Mouse (Mus musculus) c-Kit-positive CD71-positive TER-119-negative erythroid progenitor cells, embryonic 14.5 days (primary cell): ENCODE data around the gene Akap1.

ENCODE experiments used
- DNase-seq: peaks from one replicate; pipeline ENCODE4 v3.0.0-alpha.2; 2013; ENCODE audit warnings: low read depth

Gene Akap1

DNA sequence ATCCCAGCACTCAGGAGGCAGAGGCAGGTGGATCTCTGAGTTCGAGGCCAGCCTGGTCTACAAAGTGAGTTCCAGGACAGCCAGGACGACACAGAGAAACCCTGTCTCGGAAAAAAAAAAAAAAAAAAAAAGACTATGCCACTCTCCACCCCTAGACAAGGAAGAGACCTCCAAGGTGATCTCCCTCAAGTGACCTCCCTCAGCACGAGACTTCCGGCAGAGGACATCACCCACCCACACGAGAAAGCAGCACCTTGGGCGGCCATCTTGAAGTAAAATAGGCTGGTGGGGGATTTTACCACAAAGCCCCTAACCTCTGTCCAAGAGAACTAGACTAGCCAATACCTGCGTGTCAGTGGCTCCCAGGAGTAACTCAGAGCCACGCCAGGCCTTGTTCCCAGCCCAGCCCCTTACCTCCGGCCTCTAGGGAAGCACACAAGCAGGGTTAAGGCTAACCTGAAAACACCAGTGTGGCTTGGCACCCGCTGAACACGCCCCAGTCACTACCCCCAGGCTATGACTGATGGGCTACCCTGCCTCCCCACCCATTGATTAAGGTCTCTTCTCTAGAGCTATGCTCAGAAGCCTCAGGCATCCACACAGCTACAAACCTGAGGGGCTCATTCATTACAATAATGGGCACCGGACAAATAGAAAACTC is 21.9 kb downstream of the Akap1 start:
- no peak for DNase-seq

DNA sequence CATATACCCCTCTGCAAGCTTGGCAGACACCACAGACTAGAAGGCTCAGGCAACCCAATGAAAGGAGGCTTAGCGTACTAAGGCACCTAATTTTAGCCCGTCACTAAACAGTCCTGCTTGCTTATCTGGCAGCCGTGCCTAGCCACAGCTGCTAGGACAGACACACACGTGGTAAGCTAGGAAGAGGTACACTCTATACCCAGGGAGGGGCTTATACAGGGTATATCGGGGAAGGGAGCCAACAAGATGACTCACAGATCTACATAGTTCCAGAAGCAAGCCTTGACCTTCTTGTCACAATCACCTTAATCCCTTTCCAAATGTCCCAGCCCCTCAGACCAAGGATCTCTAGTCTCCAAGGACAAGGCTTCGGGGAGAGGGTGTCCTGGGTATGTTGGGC is 23.0 kb downstream of the Akap1 start:
- DNase-seq = no peak

DNA sequence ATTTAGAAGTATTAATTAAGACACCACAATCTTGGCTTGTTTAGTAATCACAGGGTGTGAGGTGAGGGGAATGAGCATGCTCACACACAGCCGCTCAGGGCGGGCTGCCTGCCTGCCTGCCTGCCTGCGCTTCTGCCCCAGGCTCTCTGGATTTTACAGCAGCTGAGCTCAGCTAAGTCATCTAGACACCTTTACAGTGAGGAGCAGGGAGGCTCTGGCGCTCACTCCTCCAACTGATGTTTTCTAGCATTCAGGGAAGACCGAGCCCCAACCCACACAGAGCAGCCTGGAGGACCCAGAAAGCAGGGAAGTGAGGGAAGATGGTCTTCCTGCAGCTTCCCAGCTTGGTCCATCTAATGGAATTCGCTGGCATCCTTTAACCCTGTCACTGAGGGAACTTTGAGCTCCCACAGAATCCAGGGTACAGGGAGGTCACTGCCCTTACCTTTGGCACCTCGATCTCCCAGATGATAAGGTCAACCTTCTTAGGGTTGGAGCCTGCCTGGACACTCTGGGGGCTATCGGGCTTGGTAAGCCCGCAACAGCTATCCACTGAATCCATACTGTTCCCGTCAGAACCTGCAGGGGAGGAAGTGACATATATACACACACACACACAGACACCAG is 23.5 kb downstream of the Akap1 start:
- no peak for DNase-seq

DNA sequence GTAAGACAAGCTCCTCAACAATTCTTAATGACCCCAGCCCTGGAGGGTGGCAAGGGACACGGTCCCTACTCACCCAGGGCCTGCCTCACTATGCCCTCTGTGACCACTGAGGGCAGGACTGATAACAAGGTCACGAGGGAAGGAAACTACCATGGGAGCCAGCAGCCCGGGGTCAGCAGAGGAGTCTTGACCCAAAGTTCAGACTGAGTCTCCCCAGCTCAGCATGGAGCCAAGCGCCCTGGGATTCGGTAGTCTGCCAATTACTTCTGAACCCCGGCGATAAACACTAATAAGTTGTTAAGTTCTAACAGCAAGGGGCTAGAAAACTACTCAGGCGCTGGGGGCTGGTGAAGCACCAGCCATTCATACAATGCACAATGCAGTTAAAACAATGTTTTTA is 24.1 kb downstream of the Akap1 start:
- DNase-seq = no peak

DNA sequence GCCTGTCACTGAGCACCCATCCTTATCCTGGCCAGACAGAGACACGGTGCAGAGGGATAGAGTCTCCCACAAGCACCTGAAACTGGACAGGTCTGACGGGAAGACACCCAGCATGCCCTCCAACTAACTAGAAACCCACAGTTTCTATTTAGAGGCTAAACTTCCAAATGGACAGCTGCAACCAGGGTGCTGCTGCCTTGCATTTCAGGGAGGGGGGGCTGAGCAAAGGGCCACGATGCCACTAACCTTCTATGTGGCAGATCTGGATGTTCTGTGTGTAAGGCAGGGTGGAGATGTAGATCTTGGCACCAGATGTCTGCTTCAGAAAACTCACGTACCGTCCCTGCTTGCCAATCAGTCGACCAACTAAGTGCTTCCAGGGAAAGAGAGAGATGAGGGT is 25.0 kb downstream of the Akap1 start:
- DNase-seq = no peak

DNA sequence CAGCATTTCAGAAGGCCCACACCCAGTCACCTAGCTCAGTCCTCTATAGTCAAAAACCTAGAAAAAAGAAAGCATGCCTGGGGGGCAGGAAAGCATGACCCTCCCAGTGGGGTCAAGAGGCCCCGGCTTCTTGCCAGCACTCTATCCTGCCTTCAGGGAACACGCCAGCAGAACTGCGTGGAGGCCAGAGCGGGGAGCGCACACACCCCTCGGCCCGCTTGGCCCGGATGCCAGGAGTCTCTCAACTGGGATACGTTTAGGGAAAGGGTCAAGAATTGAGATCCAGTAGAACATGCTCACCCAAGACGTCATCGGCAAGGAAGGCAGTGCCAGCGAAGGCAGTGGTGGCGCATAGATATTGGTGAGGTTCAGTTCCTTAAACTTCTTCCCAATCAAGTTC is 25.8 kb downstream of the Akap1 start:
- no peak for DNase-seq

DNA sequence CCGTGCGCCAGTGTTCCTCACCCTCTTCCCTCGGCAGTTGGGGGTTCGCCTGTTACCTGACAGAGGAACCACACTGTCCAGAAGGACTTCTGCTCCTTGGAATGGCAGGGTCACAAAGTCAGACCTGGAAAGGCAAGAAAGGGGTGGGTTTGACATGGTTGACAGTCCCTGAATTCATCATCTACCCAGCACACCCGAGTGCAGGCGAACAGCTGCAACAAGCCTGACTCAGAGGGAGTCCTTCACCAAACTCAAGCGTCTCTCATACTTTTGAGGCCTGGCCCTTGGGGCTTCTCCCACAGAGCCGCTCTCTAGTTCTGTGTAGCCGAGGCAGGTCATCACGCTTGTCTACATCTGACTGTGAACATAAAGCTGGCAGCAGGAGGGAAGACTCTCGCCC is 29.8 kb downstream of the Akap1 start:
- no peak for DNase-seq

DNA sequence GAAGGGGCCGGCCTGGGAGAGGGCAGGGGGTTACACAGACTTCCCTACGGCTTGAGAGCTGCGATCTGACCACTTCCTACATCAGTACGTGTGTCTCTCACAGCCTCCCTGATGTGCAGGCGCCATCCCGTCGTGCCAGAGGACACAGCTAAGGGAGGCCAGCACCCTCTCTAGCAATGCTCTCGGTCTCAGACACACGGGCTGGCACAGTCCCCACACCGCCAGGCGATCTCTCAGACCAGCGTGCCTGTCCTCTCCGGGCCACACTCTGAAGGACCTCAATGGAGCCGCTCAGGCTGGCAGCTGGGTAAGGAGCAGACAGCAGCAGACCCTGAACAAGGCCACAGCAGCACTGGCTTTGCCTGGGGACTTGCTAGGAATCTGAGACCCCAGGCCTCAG is 30.3 kb downstream of the Akap1 start:
- DNase-seq = no peak

DNA sequence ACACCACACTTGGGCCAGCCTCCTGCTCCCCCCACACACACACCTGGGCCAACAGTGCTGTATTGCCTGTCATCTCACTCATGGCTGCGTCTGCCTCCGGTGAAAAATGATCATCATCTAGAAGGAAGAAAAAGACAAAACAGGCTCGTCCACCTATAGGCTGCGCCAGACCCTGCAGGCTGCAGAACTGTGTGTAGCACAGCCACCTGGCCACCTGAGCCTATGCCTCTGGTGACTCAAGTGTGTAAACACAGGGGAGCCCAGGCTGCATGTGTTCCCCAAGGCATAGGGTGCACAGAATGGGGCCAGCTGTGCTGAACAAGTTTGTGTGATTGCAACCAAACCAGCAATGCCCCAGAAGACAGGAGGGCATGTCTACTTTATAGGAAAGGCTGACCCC is 31.3 kb downstream of the Akap1 start:
- DNase-seq = no peak

DNA sequence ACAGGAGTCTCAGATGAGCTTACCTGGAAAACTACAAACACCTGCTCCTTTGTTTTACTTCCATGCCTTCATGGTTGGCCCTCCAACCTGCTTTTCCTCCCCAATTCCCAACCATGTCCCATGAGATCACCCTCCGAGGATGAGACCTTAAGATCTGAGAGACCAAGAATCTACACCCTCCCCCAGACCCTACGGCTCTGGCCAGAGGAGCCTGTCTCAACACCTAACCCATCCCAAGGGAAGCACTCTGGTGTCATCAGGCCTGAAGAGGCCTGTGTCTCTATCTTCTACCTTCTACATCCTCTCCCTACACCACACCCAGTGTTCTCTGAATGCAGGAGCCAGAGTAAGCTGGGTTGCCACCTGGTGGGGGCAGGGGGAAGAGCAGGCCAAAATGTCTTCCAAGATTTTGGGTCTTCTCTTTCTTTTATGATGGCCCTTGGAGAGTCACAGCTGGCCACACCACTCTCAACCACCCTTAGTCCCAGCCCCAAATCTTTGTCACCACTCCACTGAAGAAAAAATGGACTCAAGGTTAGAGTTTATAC is 34.1 kb downstream of the Akap1 start:
- peak; percentile 42 for DNase-seq

DNA sequence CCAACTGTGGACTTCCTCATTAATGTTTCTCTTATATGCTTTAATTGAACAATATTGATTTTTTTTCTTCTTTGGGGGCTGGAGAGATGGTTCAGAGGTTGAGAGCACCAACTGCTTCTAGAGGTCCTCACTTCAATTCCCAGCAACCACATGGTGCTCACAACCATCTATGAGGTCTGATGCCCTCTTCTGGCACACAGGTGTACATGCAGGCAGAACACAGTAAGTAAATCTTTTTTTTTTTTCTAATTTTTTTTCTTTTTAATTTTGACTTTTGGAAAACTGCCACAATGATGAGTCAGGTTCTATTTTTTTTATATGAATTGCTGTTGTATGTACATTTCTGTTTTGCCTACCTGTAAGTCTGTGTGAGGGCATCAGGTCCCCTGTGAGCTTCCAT is 35.9 kb downstream of the Akap1 start:
- no peak for DNase-seq

DNA sequence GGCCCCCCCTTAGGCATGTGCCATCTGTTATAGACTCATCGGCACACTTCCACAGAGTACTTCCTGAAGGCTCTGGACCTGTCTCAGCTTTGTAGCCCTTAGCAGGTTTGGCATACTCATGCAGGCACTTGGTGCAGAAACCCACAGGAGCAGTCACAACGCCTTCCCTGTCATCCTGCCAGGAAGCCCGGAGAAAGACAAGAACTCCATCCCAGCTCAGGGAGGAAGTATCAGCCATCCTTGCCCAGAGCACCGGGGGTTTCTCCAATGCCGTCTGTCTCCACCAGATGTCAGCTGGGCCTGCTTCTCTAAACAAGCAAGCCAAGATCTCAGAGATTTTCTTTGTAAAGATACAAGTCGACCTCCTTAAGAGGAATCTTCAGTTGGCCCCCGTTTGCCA is 38.5 kb downstream of the Akap1 start:
- no peak for DNase-seq

DNA sequence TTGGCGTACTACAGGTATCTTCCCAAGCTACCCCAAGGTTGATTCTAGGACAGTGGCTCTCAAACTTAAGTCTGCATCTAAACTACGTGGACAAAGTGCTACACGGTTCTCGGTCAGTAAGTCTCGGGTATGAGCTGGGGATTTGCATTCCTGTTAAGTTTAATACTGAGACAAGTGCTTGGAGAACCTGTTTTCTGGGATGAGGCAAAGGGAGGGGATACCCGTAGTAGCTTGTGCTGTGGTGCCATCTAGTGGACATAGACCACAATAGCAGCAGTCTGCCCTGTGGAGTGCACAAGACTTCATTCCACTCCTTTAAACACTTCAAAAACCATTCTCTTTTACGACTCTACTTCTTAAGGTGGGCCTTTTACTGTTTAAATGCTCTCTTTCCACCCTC is 41.4 kb downstream of the Akap1 start:
- peak; percentile 50 for DNase-seq

DNA sequence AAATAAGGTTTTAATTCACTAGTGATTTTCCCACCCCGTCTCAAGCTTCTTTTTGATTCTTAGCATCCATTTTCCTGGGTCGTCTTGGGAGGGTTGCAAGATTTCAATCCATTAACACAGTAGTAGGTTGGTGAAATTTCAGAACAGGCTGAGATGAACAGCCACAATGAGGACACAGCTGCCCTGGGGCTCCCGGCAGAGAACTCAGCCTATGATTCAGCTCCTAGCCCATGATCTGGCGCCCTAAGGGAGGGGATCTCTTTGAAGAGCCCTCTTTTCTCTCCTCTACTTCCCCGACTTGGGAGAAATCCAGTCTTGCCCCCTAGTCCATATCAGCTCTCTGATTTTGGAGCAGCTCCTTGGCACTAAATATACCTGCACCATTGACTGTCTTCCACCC is 41.9 kb downstream of the Akap1 start:
- no peak for DNase-seq

DNA sequence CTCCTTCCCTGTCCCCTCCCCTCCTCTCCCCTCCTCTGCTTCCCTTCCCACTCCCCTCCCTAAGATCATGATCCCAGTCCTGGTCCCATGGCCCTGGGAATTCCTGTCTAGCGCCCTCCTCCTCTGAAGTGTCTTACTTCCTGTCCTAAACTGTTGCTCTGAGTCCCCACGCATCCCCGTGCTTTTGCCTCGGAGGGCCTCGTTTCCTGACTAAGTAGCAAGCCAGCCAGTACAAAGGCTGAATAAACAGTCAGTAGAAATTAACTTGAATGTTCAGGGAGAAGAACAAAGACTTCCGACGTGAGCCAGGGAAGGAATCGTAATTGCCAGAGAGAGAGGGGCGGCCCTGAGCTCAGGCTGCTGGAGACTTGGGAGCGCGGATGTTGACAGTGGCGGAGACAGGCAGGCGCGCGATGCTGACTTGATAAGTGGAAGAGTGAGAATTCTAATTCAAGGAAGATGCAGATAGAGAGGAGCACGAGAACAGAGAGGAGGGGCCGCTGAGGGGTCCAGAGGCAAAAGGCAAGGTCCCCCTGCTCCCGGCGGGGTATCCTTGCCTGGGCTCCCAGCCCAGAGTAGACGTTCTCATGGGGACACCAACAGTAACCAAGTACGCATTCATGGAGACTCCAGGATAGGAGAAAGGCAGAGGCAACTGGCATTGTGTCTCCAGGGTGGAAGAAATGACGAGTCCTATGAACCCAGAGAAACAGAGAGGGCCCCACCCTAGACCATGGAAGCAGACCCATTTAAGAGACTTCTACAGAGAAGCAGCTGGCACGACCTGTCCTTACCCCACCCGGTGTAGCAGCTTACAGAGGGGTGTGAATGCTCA is 43.4 kb downstream of the Akap1 start:
- DNase-seq = no peak

DNA sequence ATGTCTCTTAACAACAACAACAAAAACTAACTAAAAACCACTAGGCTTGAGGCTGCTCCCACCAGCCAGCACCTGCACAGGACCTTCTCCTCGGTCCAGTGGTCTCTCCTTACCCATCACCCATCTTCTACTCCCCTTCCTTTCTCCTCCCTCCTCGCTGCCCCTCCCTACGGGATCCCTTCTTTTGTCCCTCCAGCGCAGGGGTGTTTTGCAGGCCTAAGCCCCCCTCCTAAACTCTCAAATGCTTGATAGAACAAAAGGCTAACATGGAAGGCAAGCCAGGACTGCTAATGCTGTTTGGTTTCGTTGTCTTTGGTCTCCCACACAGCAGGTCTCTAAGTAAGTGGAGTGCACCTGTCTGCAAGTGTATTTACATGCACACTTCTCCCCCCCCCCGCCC is 44.1 kb downstream of the Akap1 start:
- no peak for DNase-seq

DNA sequence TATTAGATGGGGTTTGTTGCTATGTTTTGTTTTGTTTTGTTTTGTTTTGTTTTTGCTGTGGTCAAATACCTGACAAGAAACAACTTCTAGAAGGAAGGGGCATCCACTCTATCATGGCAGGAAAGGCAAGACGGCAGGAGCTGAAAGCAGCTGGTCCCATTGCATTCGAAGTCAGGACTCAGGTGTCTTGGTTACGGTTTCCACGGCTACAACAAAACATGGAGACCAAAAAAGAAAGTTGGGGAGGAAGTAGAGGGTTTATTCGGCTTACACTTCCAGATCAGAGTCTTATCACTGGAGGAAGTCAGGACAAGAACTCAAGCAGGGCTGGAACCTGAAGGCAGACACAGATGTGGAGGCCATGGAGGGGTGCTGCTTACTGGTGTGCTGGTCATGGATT is 47.3 kb downstream of the Akap1 start:
- DNase-seq = no peak

DNA sequence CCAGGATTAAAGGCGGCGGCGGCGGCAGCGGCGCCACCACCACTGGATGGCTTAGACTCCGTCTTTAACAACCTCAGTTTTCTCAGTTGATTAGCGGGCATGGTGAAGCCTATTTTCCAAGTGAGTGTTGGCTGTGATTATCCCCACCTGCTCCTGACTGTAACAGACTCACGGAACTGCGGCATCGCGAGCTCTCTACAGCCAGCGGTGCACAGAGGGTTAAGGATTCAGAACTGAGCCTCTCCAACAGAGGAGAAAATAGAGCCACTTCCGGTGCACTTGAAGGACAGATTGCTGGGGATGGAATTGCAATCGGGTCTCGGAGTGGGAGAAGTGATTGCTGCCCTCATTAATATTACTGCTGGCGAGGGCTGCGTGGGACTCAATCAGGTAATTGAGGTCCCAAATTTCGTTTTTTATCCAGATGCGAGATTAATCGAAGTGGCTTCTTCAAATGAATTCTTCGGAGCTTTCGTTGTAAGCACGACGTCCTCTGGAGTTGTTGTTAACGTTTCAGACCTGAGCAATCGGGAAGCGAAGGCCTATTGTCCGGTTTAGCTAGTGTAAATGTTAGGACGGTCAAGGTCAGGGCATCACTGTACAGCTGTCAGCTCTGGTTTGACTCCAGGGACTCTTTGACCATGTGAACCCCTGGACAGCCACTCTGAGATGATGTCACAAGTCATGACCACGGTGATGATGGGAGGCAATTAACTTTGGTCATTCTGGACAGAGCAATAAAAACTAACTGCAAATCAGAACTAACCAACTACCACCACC is 61.0 kb downstream of the Akap1 start:
- DNase-seq = no peak

DNA sequence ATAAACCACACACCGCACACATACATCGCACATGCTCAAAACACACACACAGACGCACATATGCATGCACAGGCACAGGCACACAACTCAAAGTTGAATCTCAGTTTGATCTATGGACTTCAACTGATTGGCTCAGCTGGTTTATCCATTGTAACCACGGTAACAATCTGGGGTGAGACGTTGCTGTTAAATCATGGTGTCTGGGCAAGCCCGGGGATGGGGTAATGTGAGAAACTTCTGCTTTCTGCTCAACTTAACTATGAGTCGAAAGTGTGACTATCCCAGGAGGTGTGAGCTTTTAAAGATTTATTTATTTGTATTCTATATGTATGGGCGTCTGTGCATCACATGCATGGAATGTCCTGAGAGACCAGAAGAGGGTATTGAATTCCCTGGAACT is 68.2 kb downstream of the Akap1 start:
- DNase-seq = no peak

DNA sequence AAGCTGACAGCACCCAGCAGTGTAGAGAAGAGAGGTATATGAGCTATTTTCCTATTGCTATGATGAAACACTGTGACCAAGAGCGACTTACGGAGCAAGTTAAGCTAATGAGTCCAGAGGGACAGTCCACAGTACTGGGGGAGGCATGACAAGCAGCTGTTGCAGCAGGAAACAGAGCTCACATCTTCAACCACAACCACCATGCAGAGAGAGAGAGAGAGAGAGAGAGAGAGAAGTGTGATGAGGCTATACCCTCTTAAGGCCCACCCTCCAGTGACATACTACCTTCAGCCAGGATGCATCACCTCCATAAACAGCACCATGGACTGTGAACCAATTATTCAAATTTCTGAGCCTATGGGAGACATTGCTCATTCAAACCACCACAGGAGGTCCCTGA is 74.5 kb downstream of the Akap1 start:
- no peak for DNase-seq

DNA sequence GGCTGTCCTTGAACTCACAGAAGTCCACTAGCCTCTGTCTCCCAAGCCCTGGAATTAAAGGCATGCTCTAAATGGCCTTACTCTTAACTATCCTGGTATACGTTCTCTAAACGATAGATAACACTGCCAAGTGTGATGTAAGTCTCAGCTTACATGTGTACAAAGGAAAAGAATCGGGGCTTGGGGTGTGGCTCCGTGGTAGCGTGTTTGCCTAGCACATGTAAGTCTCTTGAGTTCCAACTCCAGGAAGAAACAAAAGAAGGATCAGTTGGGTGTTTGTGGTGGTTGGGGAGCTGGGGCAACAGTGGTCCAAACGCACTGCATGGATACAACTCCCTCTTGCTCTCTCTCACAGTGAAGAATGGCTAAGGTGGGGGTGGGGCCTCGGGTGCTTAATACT is 77.6 kb downstream of the Akap1 start:
- no peak for DNase-seq

DNA sequence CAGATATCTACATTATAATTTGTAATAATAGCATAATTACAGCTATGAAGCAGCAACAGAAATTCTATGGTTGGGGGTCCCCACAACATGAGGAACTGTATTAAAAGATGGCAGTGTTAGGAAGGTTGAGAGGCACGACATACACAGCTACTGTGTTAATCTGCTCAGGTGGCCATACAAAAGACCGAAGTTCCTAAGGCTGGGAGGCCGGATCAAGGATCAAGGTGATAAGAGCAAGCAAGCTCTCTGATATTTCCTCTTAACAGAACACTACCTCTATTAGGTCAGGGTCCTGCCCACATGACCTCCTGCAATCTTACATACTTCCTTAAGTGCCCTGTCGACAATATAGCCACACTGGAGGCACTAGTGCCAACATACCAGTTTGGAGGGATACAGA is 80.9 kb downstream of the Akap1 start:
- no peak for DNase-seq
